Mouse (Mus musculus): ENCODE results near the gene Prkci. TPM values are rescaled to one million over a fixed set of nuclear protein-coding genes. Genes with fewer than 3 reads are reported as not detected.

The Prkci gene
- total and polyA plus RNA-seq, 2 experiments from 2014 or later, result 9.0 to 26.1 TPM

- Histone ChIP-seq H3K4me1 (ENCODE audit: control insufficient read depth, insufficient read depth) (no peaks in the 10 kb centered on the region), H3K4me2 (ENCODE audit: low read depth, low read length) (no peak overlapping the region), H3K9ac (replicated peaks; ENCODE audit: low read depth, low read length) (no peak overlapping the region), H3K27ac (ENCODE audit: low read depth) (no peak overlapping the region), H3K9me3 (replicated peaks; ENCODE audit: control insufficient read depth, low read length) (no peaks in the 10 kb centered on the region), H3K4me3 (ENCODE audit: low read depth, low read length) (no peak overlapping the region), H3K27me3 (ENCODE audit: control insufficient read depth, insufficient read depth, low read length) (no peaks in the 10 kb centered on the region), H3K36me3 (replicated peaks; ENCODE audit: control insufficient read depth, insufficient read depth, low read length) (peaks cover 27% of the 10 kb centered on the region)
- TF ChIP-seq EP300 (IDR thresholded peaks at IDR 0.05; ENCODE audit: low read depth) (no peak), CTCF (IDR thresholded peaks at IDR 0.05; ENCODE audit: low read depth) (no peak)
- ATAC-seq (ENCODE audit: insufficient read depth, low read depth), result no peak
- no peak for DNase-seq (ENCODE audit: low spot score)
- WGBS, result 78% methylated on average over 3 of the region's 3 CpGs
These were observed 38.1 kb downstream of the Prkci start for GRCm38 (mm10) chr3:31033644-31034043.

GRCm38 (mm10) chr3:31037851-31038250 is 42.3 kb downstream of the Prkci start:
- WGBS, result 90% methylated on average over 13 of the region's 13 CpGs
- TF ChIP-seq EP300 (IDR thresholded peaks at IDR 0.05; ENCODE audit: low read depth), result no peak
- no peak for TF ChIP-seq CTCF (IDR thresholded peaks at IDR 0.05; ENCODE audit: low read depth)
- H3K27me3 ChIP-seq (ENCODE audit: control insufficient read depth, insufficient read depth, low read length), result no peaks in the 10 kb centered on the region
- no peaks in the 10 kb centered on the region for H3K9me3 ChIP-seq (replicated peaks; ENCODE audit: control insufficient read depth, low read length)
- no peak overlapping the region for H3K9ac ChIP-seq (replicated peaks; ENCODE audit: low read depth, low read length)
- ATAC-seq (ENCODE audit: insufficient read depth, low read depth), result no peak
- no peak for DNase-seq (ENCODE audit: low spot score)
- no peak overlapping the region for H3K27ac ChIP-seq (ENCODE audit: low read depth)
- no peak overlapping the region for H3K4me3 ChIP-seq (ENCODE audit: low read depth, low read length)
- no peaks in the 10 kb centered on the region for H3K4me1 ChIP-seq (ENCODE audit: control insufficient read depth, insufficient read depth)
- H3K36me3 ChIP-seq (replicated peaks; ENCODE audit: control insufficient read depth, insufficient read depth, low read length), result peaks cover 50% of the 10 kb centered on the region
- H3K4me2 ChIP-seq (ENCODE audit: low read depth, low read length), result no peak overlapping the region

- Histone ChIP-seq H3K27ac (ENCODE audit: low read depth) (no peak overlapping the region), H3K4me2 (ENCODE audit: low read depth, low read length) (no peak overlapping the region), H3K9ac (replicated peaks; ENCODE audit: low read depth, low read length) (no peak overlapping the region), H3K9me3 (replicated peaks; ENCODE audit: control insufficient read depth, low read length) (no peaks in the 10 kb centered on the region), H3K4me1 (ENCODE audit: control insufficient read depth, insufficient read depth) (no peaks in the 10 kb centered on the region), H3K4me3 (ENCODE audit: low read depth, low read length) (no peak overlapping the region), H3K27me3 (ENCODE audit: control insufficient read depth, insufficient read depth, low read length) (no peaks in the 10 kb centered on the region), H3K36me3 (replicated peaks; ENCODE audit: control insufficient read depth, insufficient read depth, low read length) (peaks cover 54% of the 10 kb centered on the region)
- TF ChIP-seq CTCF (IDR thresholded peaks at IDR 0.05; ENCODE audit: low read depth), result no peak
- TF ChIP-seq EP300 (IDR thresholded peaks at IDR 0.05; ENCODE audit: low read depth), result no peak
- WGBS, result 69% methylated on average over 10 of the region's 10 CpGs
- ATAC-seq (ENCODE audit: insufficient read depth, low read depth), result no peak
- DNase-seq (ENCODE audit: low spot score), result no peak
These were observed 43.1 kb downstream of the Prkci start for GRCm38 (mm10) chr3:31038689-31039088.

- H3K9ac ChIP-seq (replicated peaks; ENCODE audit: low read depth, low read length), result no peak overlapping the region
- H3K27ac ChIP-seq (ENCODE audit: low read depth), result no peak overlapping the region
- ATAC-seq (ENCODE audit: insufficient read depth, low read depth) (no peak), DNase-seq (ENCODE audit: low spot score) (no peak)
- no peaks in the 10 kb centered on the region for H3K9me3 ChIP-seq (replicated peaks; ENCODE audit: control insufficient read depth, low read length)
- no peaks in the 10 kb centered on the region for H3K4me1 ChIP-seq (ENCODE audit: control insufficient read depth, insufficient read depth)
- no peak overlapping the region for H3K4me2 ChIP-seq (ENCODE audit: low read depth, low read length)
- TF ChIP-seq EP300 (IDR thresholded peaks at IDR 0.05; ENCODE audit: low read depth) (no peak), CTCF (IDR thresholded peaks at IDR 0.05; ENCODE audit: low read depth) (no peak)
- H3K4me3 ChIP-seq (ENCODE audit: low read depth, low read length), result no peak overlapping the region
- WGBS, result 85% methylated on average over 2 of the region's 2 CpGs
- H3K27me3 ChIP-seq (ENCODE audit: control insufficient read depth, insufficient read depth, low read length), result no peaks in the 10 kb centered on the region
- H3K36me3 ChIP-seq (replicated peaks; ENCODE audit: control insufficient read depth, insufficient read depth, low read length), result peaks cover 50% of the 10 kb centered on the region
These were observed 47.4 kb downstream of the Prkci start for GRCm38 (mm10) chr3:31042992-31043391.

GRCm38 (mm10) chr3:31047263-31047662 is 51.7 kb downstream of the Prkci start:
- Histone ChIP-seq H3K9ac (replicated peaks; ENCODE audit: low read depth, low read length) (no peak overlapping the region), H3K9me3 (replicated peaks; ENCODE audit: control insufficient read depth, low read length) (no peaks in the 10 kb centered on the region), H3K4me3 (ENCODE audit: low read depth, low read length) (no peak overlapping the region), H3K36me3 (replicated peaks; ENCODE audit: control insufficient read depth, insufficient read depth, low read length) (peaks cover 45% of the 10 kb centered on the region), H3K27me3 (ENCODE audit: control insufficient read depth, insufficient read depth, low read length) (no peaks in the 10 kb centered on the region), H3K4me1 (ENCODE audit: control insufficient read depth, insufficient read depth) (no peaks in the 10 kb centered on the region), H3K27ac (ENCODE audit: low read depth) (no peak overlapping the region), H3K4me2 (ENCODE audit: low read depth, low read length) (no peak overlapping the region)
- ATAC-seq (ENCODE audit: insufficient read depth, low read depth) (no peak), DNase-seq (ENCODE audit: low spot score) (no peak)
- peak; percentile 43 for TF ChIP-seq CTCF (IDR thresholded peaks at IDR 0.05; ENCODE audit: low read depth)
- TF ChIP-seq EP300 (IDR thresholded peaks at IDR 0.05; ENCODE audit: low read depth), result no peak
- 63% methylated on average over 3 of the region's 3 CpGs for WGBS

DNA sequence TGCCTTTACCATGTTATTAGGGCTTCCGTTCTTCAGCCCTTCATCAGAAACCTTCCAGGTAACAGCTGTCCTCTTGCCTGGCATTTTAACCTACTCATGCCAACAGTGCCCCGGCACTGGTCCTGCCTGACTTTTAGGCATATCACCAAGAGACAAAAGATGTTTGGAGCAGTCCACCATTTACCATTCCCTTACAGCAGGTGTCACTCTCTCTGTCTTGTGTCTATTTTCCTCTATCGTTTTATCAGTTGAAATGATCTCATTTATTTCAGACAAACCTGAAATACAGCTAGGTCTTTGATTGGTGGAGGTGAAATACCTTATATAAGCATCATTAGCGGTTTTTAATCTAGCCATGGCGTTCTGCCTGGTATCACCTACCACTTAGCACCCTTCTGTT is 53.5 kb downstream of the Prkci start:
- WGBS, result 83% methylated on average over 5 of the region's 5 CpGs
- no peak for TF ChIP-seq EP300 (IDR thresholded peaks at IDR 0.05; ENCODE audit: low read depth)
- ATAC-seq (ENCODE audit: insufficient read depth, low read depth) (no peak), DNase-seq (ENCODE audit: low spot score) (no peak)
- Histone ChIP-seq H3K27ac (ENCODE audit: low read depth) (no peak overlapping the region), H3K27me3 (ENCODE audit: control insufficient read depth, insufficient read depth, low read length) (no peaks in the 10 kb centered on the region), H3K36me3 (replicated peaks; ENCODE audit: control insufficient read depth, insufficient read depth, low read length) (peaks cover 35% of the 10 kb centered on the region), H3K4me3 (ENCODE audit: low read depth, low read length) (no peak overlapping the region), H3K4me2 (ENCODE audit: low read depth, low read length) (no peak overlapping the region), H3K9me3 (replicated peaks; ENCODE audit: control insufficient read depth, low read length) (no peaks in the 10 kb centered on the region), H3K4me1 (ENCODE audit: control insufficient read depth, insufficient read depth) (no peaks in the 10 kb centered on the region), H3K9ac (replicated peaks; ENCODE audit: low read depth, low read length) (no peak overlapping the region)
